Mouse (Mus musculus) hindbrain, embryonic 10.5 days (tissue): ENCODE measurements around the gene Gm9837. TPM values are rescaled to one million over a fixed set of nuclear protein-coding genes. Genes with fewer than 3 reads are reported as not detected.
A peak's percentile ranks its signal among the peaks of the same experiment; 100 is the strongest.

Experiments
- DNase-seq: peaks from one replicate; pipeline ENCODE4 v3.0.0-alpha.2; 2017; ENCODE audit warnings: low spot score
- H3K27ac ChIP-seq: fragments of 300-500 bp; sonication (generic); 2 replicates; pipeline ENCODE4 v1.5.1; 2016; ENCODE audit warnings: mild to moderate bottlenecking, moderate library complexity
- H3K27me3 ChIP-seq: fragments of 300-500 bp; sonication (generic); 2 replicates; pipeline ENCODE4 v1.6.1; 2016; ENCODE audit warnings: mild to moderate bottlenecking; ENCODE audit not compliant: poor library complexity, insufficient read depth, severe bottlenecking
- H3K36me3 ChIP-seq: fragments of 300-500 bp; sonication (generic); 2 replicates; pipeline ENCODE4 v1.6.1; 2016; ENCODE audit warnings: mild to moderate bottlenecking, moderate library complexity
- H3K4me1 ChIP-seq: fragments of 300-500 bp; sonication (generic); replicated peaks from 2 replicates; pipeline ENCODE4 v1.6.1; 2016; ENCODE audit warnings: mild to moderate bottlenecking
- H3K4me3 ChIP-seq: fragments of 300-500 bp; sonication (generic); 2 replicates; pipeline ENCODE4 v1.5.1; 2016; ENCODE audit warnings: mild to moderate bottlenecking, moderate library complexity
- H3K9me3 ChIP-seq: fragments of 300-500 bp; sonication (generic); 2 replicates; pipeline ENCODE4 v1.6.1; 2016; ENCODE audit warnings: mild to moderate bottlenecking, moderate library complexity
- whole genome bisulfite sequencing: fragments of 180-500 bp; shearing (Covaris S2); methylation state at CpG from one replicate; pipeline ENCODE4 v1.1.7; 2016; 5-methylcytosine and 5-hydroxymethylcytosine counted together
- polyA plus RNA-seq: library from polyadenylated mRNA; unstranded; fragments of >200 nt; fragmentation: Nextera tagmentation; extraction: Ambion mirVana; gene quantifications from 2 replicates; pipeline ENCODE4 v1.2.1, GENCODE M21; 2016

Gene Gm9837
- polyA plus RNA-seq, 1 experiment from 2014 or later: not detected

DNA sequence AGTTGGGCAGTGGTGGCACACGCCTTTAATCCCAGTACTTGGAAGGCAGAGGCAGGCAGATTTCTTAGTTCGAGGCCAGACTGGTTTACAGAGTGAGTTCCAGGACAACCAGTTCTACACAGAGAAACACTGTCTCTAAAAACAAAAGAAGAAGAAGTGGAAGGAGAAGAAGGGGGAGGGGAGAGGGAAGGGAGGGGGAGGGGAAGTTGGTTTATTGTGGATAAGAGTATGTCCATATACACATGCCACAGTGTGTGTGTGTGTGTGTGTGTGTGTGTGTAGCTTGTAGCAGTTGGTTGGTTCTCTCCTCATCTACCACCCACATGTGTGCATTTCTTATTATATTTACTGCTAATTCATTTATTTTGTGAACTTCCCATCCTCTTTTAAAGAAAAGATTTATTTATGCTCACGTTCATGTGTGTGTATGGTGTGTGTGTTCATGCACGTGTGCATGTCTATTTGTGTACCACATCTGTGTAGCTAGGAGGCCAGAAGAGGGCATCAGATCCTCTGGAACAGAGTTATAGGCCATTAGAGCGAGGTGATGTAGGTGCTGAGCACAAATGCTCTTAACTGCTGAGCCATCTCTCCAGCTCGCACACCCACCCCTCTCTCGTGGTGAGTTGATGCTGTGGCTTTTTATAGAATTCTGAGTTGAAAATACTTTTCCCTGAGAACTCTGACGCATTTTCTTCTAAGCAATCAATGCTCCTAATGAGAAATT lies 31.9 kb upstream of the Gm9837 start:
- H3K4me1 ChIP-seq: peaks cover 20% of the 10 kb centered on the region
- H3K27ac ChIP-seq: no peak overlapping the region
- no peak overlapping the region for H3K4me3 ChIP-seq
- WGBS: 85% methylated on average over 8 of the region's 8 CpGs
- H3K27me3 ChIP-seq: peaks cover 98% of the 10 kb centered on the region
- H3K36me3 ChIP-seq: no peaks in the 10 kb centered on the region
- no peaks in the 10 kb centered on the region for H3K9me3 ChIP-seq
- DNase-seq: no peak

DNA sequence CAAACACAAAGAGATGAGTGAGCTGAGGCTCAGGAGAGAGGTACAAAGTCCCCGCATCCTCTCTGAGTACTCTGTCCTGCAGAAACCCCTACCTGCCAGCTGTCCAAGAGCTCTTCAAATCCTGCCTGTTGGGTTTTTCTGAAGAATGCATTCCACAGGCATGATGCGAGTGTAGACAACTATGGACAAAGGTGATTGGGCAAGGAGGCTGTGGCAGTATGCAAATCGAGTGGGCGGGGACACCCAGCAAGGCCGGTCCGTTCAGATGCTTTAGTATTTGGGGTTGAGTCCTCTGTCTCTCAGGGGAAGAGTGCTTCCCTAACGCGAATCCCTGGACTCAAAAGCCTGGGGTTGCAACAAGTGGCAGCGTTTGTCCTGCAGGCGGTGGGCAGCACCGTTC lies 30.3 kb upstream of the Gm9837 start:
- DNase-seq: no peak

DNA sequence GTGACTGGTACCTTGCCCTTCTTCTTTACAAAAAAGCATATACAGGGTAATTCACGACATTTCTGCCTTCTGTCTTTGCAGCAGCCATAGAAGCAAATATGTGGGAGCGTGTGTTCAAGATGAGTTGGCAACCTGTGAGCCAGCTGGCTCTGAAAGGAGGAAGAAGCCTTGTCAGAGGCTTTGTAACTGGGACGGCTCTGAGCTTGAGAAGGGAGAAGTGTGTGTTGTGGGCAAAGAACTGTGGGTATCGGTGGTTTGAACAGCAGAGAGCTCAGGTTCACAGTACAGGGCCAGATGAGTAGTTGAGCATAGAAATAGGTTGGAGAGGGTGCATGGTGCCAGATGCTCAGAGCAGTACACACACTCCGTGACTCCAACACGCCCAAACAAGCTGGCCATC lies 26.7 kb upstream of the Gm9837 start:
- DNase-seq: no peak
- peaks cover 60% of the 10 kb centered on the region for H3K4me1 ChIP-seq
- H3K36me3 ChIP-seq: no peaks in the 10 kb centered on the region
- H3K27me3 ChIP-seq: peaks cover 78% of the 10 kb centered on the region
- no peaks in the 10 kb centered on the region for H3K9me3 ChIP-seq
- no peak overlapping the region for H3K4me3 ChIP-seq
- H3K27ac ChIP-seq: no peak overlapping the region
- WGBS: 82% methylated on average over 6 of the region's 6 CpGs

More for the DNA sequence above, 30.3 kb upstream of the Gm9837 start:
- 0 out of 2 replicates have a peak overlapping the region, but pooled peaks have one; percentile 16 for H3K4me3 ChIP-seq
- no peaks in the 10 kb centered on the region for H3K36me3 ChIP-seq
- no peaks in the 10 kb centered on the region for H3K9me3 ChIP-seq
- H3K4me1 ChIP-seq: peaks cover 35% of the 10 kb centered on the region
- H3K27ac ChIP-seq: no peak overlapping the region
- WGBS: 8% methylated on average over 11 of the region's 11 CpGs
- peaks cover 98% of the 10 kb centered on the region for H3K27me3 ChIP-seq

DNA sequence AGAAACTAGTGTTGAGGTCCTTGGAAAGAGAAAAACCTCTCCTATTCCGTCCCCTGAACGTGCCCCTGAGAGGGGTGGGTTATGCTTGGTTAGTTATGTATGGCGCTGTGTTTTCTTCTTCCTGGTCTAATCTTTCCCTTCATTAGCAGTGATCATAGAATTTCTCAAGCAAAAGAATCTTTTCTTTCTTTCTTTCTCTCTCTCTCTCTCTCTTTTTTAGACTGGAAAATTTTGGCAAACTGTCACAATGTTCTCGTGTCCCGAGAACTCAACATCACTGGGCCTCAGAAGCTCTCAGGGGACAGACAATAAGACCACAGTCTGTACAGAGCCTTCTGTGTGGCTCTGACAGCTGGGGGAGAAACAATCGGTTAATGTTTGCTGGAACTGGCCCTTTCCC lies 25.1 kb upstream of the Gm9837 start:
- no peak for DNase-seq
- H3K36me3 ChIP-seq: no peaks in the 10 kb centered on the region
- H3K27ac ChIP-seq: peak overlapping the region; percentile 35; the same call in 1 of the 2 replicates
- peaks cover 74% of the 10 kb centered on the region for H3K27me3 ChIP-seq
- H3K4me1 ChIP-seq: peaks cover 67% of the 10 kb centered on the region
- 22% methylated on average over 6 of the region's 6 CpGs for WGBS
- no peak overlapping the region for H3K4me3 ChIP-seq
- no peaks in the 10 kb centered on the region for H3K9me3 ChIP-seq

DNA sequence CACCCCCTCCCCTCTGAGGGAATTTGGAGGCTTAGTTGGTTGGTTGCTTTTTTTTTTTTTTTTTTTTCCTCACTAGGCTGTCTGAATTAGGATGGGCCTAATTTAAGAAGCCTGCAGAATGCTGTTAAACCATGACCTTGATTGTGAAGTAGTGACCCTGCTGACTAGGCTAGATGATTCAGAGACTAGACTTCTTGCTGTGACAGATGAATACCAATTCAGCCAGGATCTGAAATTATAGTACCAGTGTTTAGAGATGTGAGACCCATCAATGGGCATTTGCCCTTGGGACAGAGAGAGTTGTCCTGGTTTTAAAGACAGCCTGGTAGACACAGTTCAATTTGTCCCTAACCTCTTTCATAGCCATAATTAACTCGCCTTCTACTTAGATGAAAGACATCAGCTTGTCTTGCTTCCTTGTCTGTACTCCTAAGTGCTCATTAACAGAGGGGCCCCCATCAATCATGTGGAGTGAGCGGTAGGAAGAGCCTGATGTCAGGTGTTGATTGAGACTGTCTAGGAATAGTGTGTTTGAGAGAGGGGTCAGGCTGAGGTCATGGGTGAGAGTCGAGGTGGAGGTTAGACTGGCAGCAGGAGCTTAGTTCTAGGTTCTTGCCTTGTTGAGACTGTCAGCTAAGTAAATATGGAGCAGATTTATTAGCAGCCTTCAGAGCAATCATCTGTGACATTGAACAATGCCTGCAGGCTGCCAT lies 23.1 kb upstream of the Gm9837 start:
- Histone ChIP-seq H3K4me1 (peaks cover 76% of the 10 kb centered on the region), H3K36me3 (no peaks in the 10 kb centered on the region), H3K27me3 (peaks cover 72% of the 10 kb centered on the region), H3K27ac (no peak overlapping the region), H3K9me3 (no peaks in the 10 kb centered on the region), H3K4me3 (no peak overlapping the region)
- WGBS: 17% methylated on average over 3 of the region's 3 CpGs
- DNase-seq: peak; percentile 66

DNA sequence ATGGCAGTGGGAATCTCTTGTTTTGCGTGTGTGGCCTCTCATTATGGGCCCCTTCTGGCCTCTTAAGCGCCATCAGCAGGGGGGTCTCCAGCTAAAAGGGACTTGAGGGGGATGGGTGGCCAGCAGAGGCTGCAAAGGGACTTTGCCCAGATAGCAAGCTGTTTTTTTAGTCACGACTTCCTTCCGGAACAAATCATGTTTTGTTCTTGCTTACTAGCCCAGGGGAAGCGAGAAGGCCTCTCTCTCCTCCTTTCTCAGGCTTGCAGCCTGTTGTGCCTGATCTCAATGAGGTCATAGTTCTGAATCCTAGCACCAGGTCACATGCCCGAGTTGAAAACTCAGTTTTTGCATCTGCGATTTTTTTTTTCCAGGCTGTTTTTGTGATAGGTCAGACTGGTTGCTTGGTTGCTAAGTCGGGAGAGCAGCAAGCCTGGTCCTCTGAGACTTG lies 21.7 kb upstream of the Gm9837 start:
- 7% methylated on average over 8 of the region's 8 CpGs for WGBS

DNA sequence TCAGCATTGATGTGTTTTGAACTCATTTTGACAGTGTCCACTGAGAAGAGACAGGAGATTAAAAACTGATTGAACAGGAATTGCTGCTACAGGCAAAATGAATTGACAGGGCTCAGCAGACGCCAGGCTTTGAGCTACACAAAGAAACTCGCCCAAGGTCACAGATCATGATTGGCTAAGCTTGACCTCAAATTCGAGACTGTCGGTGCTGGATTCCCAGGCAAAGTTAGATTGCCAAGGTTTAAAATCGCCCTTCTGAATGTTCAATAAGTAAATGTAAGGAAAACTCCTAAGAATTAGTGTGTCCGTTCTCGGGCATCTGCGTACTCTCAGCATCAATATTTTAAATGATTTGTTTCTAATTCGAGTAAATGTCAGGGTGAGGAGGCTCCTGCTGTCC lies 19.1 kb upstream of the Gm9837 start:
- peaks cover 62% of the 10 kb centered on the region for H3K4me1 ChIP-seq
- peaks cover 73% of the 10 kb centered on the region for H3K27me3 ChIP-seq
- no peak for DNase-seq
- H3K27ac ChIP-seq: no peak overlapping the region
- H3K36me3 ChIP-seq: no peaks in the 10 kb centered on the region
- H3K4me3 ChIP-seq: no peak overlapping the region
- WGBS: 64% methylated on average over 9 of the region's 9 CpGs
- no peaks in the 10 kb centered on the region for H3K9me3 ChIP-seq

More for the DNA sequence above, 21.7 kb upstream of the Gm9837 start:
- Histone ChIP-seq H3K4me1 (peaks cover 81% of the 10 kb centered on the region), H3K36me3 (no peaks in the 10 kb centered on the region), H3K27ac (peak overlapping the region; percentile 70), H3K4me3 (peak overlapping the region; percentile 11; the same call in 1 of the 2 replicates), H3K27me3 (peaks cover 72% of the 10 kb centered on the region), H3K9me3 (no peaks in the 10 kb centered on the region)
- peak; percentile 71 for DNase-seq

DNA sequence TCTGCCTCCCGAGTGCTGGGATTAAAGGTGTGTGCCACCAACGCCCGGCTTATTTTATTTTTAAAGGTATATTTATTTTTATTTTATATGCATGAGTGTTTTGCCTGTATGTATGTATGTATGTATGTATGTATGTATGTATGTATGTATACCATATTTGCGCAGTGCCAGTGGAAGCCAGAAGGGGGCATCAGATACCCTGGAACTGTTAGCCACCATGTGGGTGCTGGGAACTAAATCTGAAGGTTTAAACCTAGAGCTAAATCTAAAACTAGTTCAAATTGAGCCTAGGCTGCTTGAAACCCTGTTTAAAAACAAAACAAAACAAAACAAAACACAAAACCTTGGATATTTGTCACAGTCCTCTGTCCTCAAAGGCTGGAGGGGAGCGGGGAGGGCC lies 18.7 kb upstream of the Gm9837 start:
- H3K4me1 ChIP-seq: peaks cover 60% of the 10 kb centered on the region
- no peak overlapping the region for H3K27ac ChIP-seq
- H3K9me3 ChIP-seq: no peaks in the 10 kb centered on the region
- peaks cover 77% of the 10 kb centered on the region for H3K27me3 ChIP-seq
- H3K36me3 ChIP-seq: no peaks in the 10 kb centered on the region
- WGBS: 93% methylated on average over 5 of the region's 5 CpGs
- no peak overlapping the region for H3K4me3 ChIP-seq
- no peak for DNase-seq

DNA sequence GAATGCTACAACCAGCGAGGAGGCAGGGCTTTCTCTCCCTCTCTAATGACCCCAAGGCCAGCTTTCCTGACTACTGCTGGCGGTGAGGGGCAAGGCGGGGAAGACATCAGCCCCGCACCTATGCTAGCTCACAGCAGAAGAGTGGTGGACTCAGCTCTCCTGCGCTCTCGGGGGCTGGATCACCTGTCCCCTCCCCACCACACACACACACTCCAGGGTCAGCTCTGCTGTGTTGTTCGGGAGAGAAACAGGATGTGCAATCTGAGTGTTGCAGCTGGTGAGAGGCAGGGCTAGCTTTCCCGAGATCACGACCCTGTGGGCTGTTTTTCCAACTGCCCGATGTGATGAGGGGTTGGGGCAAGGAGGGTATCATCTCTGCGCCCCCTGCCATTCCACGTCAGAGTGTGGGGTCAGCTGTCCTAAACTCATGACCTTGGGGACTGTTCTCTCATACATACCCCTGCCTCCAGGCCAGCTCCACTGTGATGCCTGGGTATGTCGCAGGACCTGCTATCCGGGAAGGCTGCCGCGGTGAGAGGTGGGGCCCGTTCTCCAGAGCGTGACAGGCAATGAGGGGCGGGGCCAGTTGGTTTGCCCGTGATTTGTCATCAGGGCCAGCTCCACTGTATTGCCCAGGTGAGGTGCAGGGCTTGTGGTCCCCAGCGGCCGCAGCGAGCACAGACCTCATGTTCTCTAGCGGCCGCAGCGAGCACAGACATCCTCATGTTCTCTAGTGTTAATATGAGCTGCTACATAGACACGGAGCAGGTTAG lies 16.7 kb upstream of the Gm9837 start:
- peak overlapping the region; percentile 35 for H3K4me3 ChIP-seq
- H3K27ac ChIP-seq: no peak overlapping the region
- H3K9me3 ChIP-seq: no peaks in the 10 kb centered on the region
- H3K27me3 ChIP-seq: peaks cover 92% of the 10 kb centered on the region
- DNase-seq: peak; percentile 28
- no peaks in the 10 kb centered on the region for H3K36me3 ChIP-seq
- 15% methylated on average over 27 of the region's 27 CpGs for WGBS
- H3K4me1 ChIP-seq: peaks cover 40% of the 10 kb centered on the region

DNA sequence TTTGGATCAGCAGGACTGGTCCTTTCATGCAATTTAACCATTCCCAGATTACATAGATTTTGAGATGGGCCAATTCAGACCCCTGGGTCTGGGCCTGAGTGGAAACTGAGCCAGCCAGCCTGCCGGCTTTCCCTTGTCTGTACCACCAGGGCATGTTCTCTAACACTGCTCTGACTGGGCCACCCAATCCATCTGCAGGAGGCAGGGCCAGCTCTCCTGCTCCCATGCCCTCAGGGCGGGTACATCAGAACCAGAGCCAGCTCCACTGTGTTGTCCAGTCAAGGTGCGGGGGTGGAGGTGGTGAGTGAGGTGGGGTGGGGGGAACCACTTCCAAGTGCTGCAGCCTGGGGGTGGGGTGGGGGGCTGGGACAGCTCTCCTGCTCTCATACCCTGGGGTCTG lies 16.1 kb upstream of the Gm9837 start:
- Histone ChIP-seq H3K27ac (no peak overlapping the region), H3K27me3 (peaks cover 96% of the 10 kb centered on the region)
- WGBS: 59% methylated on average over 3 of the region's 3 CpGs

DNA sequence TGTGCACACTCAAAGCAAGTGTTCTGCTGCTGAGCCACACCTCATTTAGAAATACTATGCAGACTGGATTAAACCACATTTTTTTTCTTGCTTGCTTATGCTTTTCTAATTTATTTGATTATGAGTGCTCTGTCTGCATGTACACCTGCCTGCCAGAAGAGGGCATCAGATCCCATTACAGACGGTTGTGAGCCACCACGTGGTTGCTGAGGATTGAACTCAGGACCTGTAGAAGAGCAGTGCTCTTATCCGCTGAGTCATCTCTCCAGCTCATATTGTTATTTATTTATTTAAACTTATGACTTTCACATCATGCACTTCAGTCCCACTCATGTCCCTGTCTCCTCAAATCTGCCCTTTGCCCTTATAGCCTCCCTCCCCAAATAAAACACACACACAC lies 15.4 kb upstream of the Gm9837 start:
- DNase-seq: no peak
- H3K36me3 ChIP-seq: no peaks in the 10 kb centered on the region
- H3K4me3 ChIP-seq: no peak overlapping the region
- H3K27ac ChIP-seq: no peak overlapping the region
- no peaks in the 10 kb centered on the region for H3K9me3 ChIP-seq
- 49% methylated on average over 3 of the region's 3 CpGs for WGBS
- H3K4me1 ChIP-seq: peaks cover 29% of the 10 kb centered on the region
- H3K27me3 ChIP-seq: peaks cover 96% of the 10 kb centered on the region

More for the DNA sequence above, 16.1 kb upstream of the Gm9837 start:
- Histone ChIP-seq H3K4me3 (no peak overlapping the region), H3K36me3 (no peaks in the 10 kb centered on the region), H3K9me3 (no peaks in the 10 kb centered on the region), H3K4me1 (peaks cover 34% of the 10 kb centered on the region)
- no peak for DNase-seq

DNA sequence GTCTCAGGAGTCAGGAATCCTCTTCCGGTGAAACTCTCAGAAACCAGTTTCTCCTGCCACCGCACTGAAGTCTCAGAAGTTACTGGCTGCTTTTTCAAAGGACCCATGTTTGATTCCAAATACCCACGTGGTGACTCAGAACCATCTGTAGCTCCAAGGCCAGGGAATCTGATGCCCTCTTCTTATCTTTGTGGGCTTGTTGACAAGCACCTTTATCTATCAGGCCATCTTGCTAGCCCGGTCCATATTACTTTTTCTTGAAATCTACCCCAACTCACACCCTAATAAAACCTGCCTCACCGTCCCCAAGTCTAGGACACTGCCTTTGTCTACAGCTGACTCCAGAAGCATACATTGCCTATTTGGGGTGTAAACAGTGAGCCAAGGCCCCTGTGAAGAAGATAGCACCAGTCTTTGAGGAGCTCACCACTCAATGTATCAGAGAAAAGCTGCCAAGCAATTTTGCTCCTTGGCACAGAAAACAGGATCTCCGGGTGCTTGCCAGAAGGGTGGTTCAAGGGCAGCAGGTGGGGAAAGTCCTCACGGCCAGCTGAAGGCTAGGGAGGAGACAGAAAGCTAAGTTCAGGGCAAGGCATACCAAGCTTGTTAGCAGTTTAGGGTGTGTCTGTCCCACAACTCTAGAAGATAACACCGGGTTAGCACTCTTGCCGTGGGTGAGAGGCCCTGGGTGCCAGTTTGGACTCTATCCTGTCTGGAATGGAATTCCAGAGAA lies 13.0 kb upstream of the Gm9837 start:
- Histone ChIP-seq H3K4me3 (no peak overlapping the region), H3K9me3 (peaks cover 8% of the 10 kb centered on the region), H3K36me3 (no peaks in the 10 kb centered on the region), H3K27ac (no peak overlapping the region), H3K27me3 (peaks cover 98% of the 10 kb centered on the region), H3K4me1 (peaks cover 33% of the 10 kb centered on the region)
- 77% methylated on average over 9 of the region's 9 CpGs for WGBS
- DNase-seq: no peak
